Mouse (Mus musculus): Measurements from ENCODE around the gene Ackr4. TPM values are rescaled to one million over a fixed set of nuclear protein-coding genes. Genes with fewer than 3 reads are reported as not detected.

Ackr4 gene
- polyA plus RNA-seq, 1 experiment from 2014 or later, result 1.5 TPM

DNA sequence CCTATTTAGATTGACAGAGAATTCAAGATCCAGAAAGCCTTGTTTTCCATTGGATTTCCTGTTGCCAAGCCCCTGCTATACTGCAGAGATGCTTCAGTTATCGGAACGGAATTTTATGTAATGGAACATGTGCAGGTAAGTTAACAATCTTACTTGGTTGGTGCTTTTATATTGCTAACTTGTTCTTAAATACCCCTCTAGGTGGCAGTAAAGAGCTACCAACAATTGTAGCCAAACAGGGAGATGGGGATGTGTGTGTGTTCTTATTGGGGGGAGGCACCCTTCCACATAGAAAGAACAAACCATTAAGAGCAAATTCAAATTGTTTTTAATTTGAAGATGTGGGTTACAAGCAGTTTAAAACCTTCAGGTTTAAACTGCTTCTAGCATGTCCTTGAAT lies 50.9 kb downstream of the Ackr4 start:
- no peaks in the 10 kb centered on the region for H3K27me3 ChIP-seq
- H3K36me3 ChIP-seq, result no peaks in the 10 kb centered on the region
- H3K27ac ChIP-seq, result no peak overlapping the region
- no peak overlapping the region for H3K4me2 ChIP-seq (replicated peaks)
- H3K4me3 ChIP-seq, result no peak overlapping the region
- no peaks in the 10 kb centered on the region for H3K9me3 ChIP-seq
- WGBS, result 62% methylated on average over 2 of the region's 2 CpGs
- H3K9ac ChIP-seq, result no peak overlapping the region
- no peaks in the 10 kb centered on the region for H3K4me1 ChIP-seq
- ATAC-seq (ENCODE audit: low FRiP score, low read depth), result no peak

DNA sequence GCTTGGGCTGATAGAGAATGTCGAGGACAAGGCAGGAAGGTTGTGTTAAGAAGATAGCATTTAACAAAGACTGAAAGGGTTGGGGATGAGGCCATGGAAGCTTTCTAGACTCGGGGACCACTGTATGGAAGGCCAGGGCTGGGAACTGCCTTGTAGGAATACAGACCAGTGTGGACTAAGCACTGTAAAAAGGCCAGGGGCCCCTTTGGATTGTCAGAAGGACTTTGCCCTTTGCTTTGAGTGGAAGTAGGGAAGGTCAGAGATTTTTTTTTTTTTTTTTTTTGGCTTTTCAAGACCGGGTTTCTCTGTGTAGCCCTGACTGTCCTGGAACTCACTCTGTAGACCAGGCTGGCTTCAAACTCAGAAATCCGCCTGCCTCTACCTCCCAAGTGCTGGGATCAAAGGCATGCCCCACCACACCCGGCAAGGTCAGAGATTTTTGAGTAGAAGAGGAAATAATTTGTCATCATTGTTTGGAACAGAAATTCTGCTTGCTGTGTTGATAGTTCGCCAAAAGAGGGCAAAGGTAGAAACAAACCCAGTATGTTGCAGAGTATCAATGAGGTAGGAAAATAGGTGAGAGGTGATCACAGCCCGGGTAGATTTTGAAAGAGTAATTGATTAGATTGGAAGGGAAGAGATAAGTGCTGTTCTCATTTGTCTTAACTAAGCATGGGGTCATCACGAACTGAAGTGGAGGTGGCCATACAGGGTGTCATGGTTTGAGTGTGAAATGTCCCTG lies 55.7 kb downstream of the Ackr4 start:
- H3K27me3 ChIP-seq, result no peaks in the 10 kb centered on the region
- H3K9ac ChIP-seq, result no peak overlapping the region
- H3K27ac ChIP-seq, result no peak overlapping the region
- H3K9me3 ChIP-seq, result no peaks in the 10 kb centered on the region
- 77% methylated on average over 8 of the region's 8 CpGs for WGBS
- no peaks in the 10 kb centered on the region for H3K4me1 ChIP-seq
- H3K4me3 ChIP-seq, result no peak overlapping the region
- no peak overlapping the region for H3K4me2 ChIP-seq (replicated peaks)
- H3K36me3 ChIP-seq, result no peaks in the 10 kb centered on the region
- no peak for ATAC-seq (ENCODE audit: low FRiP score, low read depth)

DNA sequence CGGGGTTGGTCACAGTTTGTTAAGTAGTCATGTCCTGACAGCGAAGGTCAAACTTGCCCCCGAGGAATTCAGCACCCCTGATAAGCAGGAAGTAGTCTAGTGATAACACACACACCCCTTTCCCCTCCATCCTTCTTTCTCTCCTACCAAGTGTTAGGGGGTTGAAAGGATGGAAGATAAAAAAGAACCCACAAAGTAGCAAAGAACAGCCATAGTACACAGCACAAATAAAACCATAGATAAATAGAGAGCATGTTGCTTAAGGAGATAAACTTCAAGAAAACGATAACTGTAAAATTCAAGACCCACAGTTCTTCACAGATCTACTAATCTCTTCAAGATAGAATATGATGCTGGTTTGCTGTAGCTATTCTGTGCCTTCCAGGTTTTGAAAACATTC lies 56.5 kb downstream of the Ackr4 start:
- Histone ChIP-seq H3K4me2 (replicated peaks) (no peak overlapping the region), H3K27me3 (no peaks in the 10 kb centered on the region), H3K27ac (no peak overlapping the region), H3K36me3 (no peaks in the 10 kb centered on the region), H3K4me1 (no peaks in the 10 kb centered on the region), H3K9me3 (no peaks in the 10 kb centered on the region), H3K9ac (no peak overlapping the region), H3K4me3 (no peak overlapping the region)
- no peak for ATAC-seq (ENCODE audit: low FRiP score, low read depth)
- WGBS, result 85% methylated on average over 4 of the region's 4 CpGs

DNA sequence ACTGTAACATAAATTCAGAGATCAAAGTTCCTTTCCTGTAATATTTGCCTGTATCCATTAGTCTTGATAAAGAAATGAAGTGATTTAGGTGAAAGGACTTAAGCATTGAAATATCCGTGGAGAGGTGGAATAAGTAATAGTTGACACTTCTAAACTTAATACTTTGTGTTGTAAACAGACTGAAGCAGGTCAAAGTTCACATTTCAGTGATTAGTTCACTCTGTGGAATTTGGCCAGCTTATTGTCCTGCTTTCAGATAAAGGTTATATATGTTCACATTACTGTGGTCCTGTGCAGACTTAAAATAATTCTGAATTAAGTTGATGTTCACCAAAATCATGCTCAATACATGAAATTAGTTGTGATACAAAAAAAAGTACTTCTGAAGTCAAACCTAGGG lies 62.2 kb downstream of the Ackr4 start:
- H3K36me3 ChIP-seq, result peaks cover 18% of the 10 kb centered on the region
- 33% methylated on average over 1 of the region's 1 CpGs for WGBS
- H3K4me1 ChIP-seq, result peaks cover 18% of the 10 kb centered on the region
- no peaks in the 10 kb centered on the region for H3K9me3 ChIP-seq
- H3K27me3 ChIP-seq, result no peaks in the 10 kb centered on the region
- H3K27ac ChIP-seq, result no peak overlapping the region
- no peak overlapping the region for H3K4me2 ChIP-seq (replicated peaks)
- no peak for ATAC-seq (ENCODE audit: low FRiP score, low read depth)
- no peak overlapping the region for H3K4me3 ChIP-seq
- no peak overlapping the region for H3K9ac ChIP-seq

DNA sequence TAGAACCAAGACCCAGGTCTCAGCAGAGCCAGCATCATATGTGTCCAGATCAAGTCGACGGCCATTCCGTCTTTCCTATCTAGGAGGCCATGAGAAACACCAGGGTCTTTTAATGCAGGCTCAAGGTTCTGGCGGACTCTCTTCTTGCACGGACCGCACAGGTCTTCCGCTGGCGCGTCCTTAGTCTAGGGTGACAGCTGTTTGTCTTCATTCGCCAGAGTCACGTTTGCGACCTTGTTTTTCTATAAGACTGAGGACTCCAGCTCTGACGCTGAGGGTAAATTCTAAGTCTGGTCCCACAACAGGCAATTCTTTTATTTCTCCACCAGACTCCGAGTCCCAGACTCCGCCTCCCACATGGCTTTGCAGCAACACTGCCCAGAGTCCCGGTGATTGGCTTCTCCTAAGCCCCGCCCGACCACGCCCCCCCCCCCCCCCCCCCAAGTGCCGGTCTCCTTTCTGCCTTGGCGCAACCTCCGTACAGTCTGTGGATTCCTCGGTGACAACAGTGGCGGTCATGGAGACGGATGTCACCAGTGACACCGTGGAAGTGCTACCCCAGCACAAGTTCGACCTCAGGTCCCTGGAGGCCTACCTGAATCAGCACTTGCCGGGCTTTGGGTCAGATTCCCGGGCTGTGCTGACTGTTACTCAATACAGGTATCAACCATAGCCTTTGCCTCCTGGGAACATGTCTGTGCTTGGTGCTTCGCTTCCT lies 63.3 kb downstream of the Ackr4 start, which contains the start of gene Acad11:
TSS of gene Acad11 (plus strand) at position 134 of the 718 bp plus-strand sequence.
- Histone ChIP-seq H3K27ac (peak within 1 kb of the TSS; percentile 55; the same call in 1 of the 2 replicates), H3K36me3 (peaks cover 24% of the 10 kb centered on the region), H3K4me3 (peak within 1 kb of the TSS; percentile 100), H3K4me2 (replicated peaks) (peak within 1 kb of the TSS; percentile 93), H3K9ac (peak within 1 kb of the TSS; percentile 92), H3K27me3 (no peaks in the 10 kb centered on the region), H3K4me1 (peaks cover 18% of the 10 kb centered on the region), H3K9me3 (no peaks in the 10 kb centered on the region)
- peak; percentile 94 for ATAC-seq (ENCODE audit: low FRiP score, low read depth)
- under 1% methylated on average over 30 of the region's 30 CpGs for WGBS

DNA sequence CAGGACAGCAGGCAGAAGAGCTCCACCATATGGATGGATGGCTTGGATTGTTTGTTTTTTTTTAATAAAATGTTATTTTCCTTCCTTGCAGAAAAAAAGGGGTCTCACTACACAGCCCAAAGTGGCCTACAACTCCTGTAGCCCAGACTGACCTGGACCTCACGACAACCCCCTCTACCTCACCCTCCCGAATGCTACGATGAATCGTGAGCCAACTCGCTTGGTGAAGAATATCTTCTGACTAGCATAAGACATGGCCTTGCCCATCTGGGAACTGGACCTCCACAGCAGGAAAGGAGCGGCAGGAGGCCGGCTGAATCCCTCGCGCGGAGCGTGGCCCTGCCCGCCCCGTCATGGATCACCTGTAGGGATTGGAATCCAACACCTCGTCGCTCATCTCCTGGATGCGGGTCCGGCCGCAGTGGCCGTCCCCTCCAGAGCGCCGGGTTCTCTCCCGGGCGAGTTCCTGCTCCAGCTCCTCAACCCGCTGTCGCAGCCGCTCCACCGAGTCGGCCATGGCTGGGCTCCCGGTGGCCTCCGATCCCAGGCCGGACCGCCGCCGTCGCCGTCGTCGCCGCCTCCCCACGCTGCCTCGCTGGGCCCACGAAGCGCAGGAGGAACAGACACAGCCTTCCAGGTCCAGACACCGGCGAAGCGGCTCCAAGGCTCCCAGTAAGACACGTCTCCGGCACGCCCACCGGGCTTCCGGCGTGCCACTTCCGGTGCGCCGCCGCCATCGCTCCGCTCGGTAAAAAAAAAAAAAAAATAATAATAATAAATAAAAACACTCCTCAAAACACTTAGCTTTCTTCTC lies 64.1 kb downstream of the Ackr4 start, which contains the start of gene Uba5:
TSS of gene Uba5 (minus strand) at position 705 of the 814 bp plus-strand sequence.
- ATAC-seq (ENCODE audit: low FRiP score, low read depth), result peak; percentile 84
- H3K27ac ChIP-seq, result peak within 1 kb of the TSS; percentile 55; the same call in 1 of the 2 replicates
- 1% methylated on average over 55 of the region's 59 CpGs for WGBS

DNA sequence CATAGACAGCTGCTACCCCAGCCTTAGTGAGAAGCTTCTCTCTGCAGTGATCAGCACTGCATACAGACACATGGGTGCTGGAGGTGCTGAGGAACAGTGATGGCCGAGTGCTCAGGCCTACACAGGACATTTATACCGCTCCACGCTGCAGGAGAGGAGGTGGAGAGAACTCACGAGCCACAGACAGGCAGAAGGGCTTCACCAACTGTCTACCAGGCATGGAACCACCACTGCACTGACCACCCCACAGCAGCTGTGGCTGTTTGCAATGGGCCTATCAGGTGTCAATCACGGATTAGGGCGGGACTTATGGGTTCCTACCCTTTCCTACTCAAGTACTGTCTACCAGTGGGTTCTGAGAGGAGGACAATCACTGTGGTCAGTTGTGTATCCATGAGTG lies 75.7 kb downstream of the Ackr4 start:
- Histone ChIP-seq H3K27ac (no peak overlapping the region), H3K27me3 (no peaks in the 10 kb centered on the region), H3K4me1 (no peaks in the 10 kb centered on the region), H3K36me3 (peaks cover 94% of the 10 kb centered on the region), H3K4me2 (replicated peaks) (no peak overlapping the region), H3K4me3 (no peak overlapping the region), H3K9ac (no peak overlapping the region), H3K9me3 (no peaks in the 10 kb centered on the region)
- 96% methylated on average over 6 of the region's 6 CpGs for WGBS
- ATAC-seq (ENCODE audit: low FRiP score, low read depth), result no peak

More for the DNA sequence above, 64.1 kb downstream of the Ackr4 start, which contains the start of gene Uba5:
- peaks cover 18% of the 10 kb centered on the region for H3K4me1 ChIP-seq
- no peaks in the 10 kb centered on the region for H3K9me3 ChIP-seq
- H3K4me3 ChIP-seq, result peak within 1 kb of the TSS; percentile 100
- peak within 1 kb of the TSS; percentile 92 for H3K9ac ChIP-seq
- no peaks in the 10 kb centered on the region for H3K27me3 ChIP-seq
- peaks cover 31% of the 10 kb centered on the region for H3K36me3 ChIP-seq
- peak within 1 kb of the TSS; percentile 93 for H3K4me2 ChIP-seq (replicated peaks)

DNA sequence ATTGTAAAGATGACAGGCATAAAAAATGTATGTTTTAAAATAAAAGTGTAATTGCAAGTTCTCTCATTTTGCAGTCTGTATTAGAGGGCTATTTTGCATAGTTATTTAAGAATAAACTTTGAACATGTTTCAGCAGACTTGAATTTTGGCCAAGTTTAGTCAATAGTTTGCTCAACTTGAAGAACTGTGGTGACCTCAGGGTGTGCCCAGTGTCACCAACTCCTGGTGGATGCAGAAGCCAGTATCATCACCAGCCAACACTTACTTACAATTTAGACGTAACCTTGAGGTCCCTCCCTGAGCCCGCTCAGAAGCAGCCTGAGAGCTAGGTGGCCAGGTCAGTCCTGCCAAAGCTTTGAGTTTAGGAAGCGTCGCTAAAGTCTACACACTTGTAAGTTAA lies 83.1 kb downstream of the Ackr4 start:
- Histone ChIP-seq H3K4me1 (no peaks in the 10 kb centered on the region), H3K27ac (no peak overlapping the region), H3K4me3 (no peak overlapping the region), H3K4me2 (replicated peaks) (no peak overlapping the region), H3K36me3 (peaks cover 59% of the 10 kb centered on the region), H3K9me3 (no peaks in the 10 kb centered on the region), H3K9ac (no peak overlapping the region), H3K27me3 (no peaks in the 10 kb centered on the region)
- WGBS, result 87% methylated on average over 4 of the region's 4 CpGs
- no peak for ATAC-seq (ENCODE audit: low FRiP score, low read depth)

DNA sequence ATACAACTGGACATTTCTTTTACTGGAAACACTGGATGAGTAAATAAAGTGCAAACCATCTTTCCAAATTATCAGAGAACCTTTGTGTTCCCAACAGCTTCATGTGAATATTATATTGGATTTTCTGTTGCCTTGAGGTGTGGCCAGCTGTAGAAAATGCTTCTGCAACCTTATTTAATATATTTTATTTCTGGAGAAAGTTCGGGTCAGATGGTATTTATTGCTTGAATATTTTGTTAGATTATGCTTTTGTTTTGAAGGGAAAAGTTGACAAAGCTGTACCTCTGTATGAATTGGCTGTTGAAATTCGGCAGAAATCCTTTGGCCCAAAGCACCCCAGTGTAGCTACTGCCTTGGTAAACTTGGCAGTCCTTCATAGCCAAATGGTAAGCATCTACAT lies 86.4 kb downstream of the Ackr4 start, which contains the start of gene Gm28305:
TSS of gene Gm28305 (plus strand) at position 301 of the 400 bp plus-strand sequence.
- H3K27ac ChIP-seq, result no peak within 1 kb of the TSS
- H3K4me3 ChIP-seq, result no peak within 1 kb of the TSS
- H3K4me2 ChIP-seq (replicated peaks), result no peak within 1 kb of the TSS
- no peaks in the 10 kb centered on the region for H3K9me3 ChIP-seq
- no peaks in the 10 kb centered on the region for H3K27me3 ChIP-seq
- H3K36me3 ChIP-seq, result peaks cover 59% of the 10 kb centered on the region
- 64% methylated on average over 2 of the region's 2 CpGs for WGBS
- no peak within 1 kb of the TSS for H3K9ac ChIP-seq
- no peaks in the 10 kb centered on the region for H3K4me1 ChIP-seq
- no peak for ATAC-seq (ENCODE audit: low FRiP score, low read depth)

DNA sequence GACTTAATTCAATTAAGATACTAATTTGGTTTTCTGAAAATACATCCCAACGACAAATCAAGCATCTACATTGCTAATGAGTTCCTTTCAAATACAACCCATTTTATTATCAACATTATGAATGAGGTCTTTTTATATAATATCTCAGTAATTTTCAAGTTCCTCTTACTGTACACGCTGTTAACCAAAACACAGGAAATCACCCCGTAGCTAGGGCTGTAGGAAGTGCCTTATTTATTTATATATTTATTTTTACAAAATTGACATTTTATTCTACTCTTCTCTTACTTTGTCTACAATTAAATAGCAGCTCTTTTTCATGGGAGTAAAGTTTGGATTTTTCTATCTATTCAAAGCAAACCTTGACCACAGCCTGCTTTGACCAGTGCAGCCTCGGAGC lies 87.0 kb downstream of the Ackr4 start:
- Histone ChIP-seq H3K9me3 (no peaks in the 10 kb centered on the region), H3K4me1 (no peaks in the 10 kb centered on the region), H3K4me2 (replicated peaks) (no peak overlapping the region), H3K4me3 (no peak overlapping the region), H3K27me3 (no peaks in the 10 kb centered on the region), H3K9ac (no peak overlapping the region), H3K27ac (no peak overlapping the region), H3K36me3 (peaks cover 63% of the 10 kb centered on the region)
- WGBS, result 86% methylated on average over 4 of the region's 4 CpGs
- no peak for ATAC-seq (ENCODE audit: low FRiP score, low read depth)

DNA sequence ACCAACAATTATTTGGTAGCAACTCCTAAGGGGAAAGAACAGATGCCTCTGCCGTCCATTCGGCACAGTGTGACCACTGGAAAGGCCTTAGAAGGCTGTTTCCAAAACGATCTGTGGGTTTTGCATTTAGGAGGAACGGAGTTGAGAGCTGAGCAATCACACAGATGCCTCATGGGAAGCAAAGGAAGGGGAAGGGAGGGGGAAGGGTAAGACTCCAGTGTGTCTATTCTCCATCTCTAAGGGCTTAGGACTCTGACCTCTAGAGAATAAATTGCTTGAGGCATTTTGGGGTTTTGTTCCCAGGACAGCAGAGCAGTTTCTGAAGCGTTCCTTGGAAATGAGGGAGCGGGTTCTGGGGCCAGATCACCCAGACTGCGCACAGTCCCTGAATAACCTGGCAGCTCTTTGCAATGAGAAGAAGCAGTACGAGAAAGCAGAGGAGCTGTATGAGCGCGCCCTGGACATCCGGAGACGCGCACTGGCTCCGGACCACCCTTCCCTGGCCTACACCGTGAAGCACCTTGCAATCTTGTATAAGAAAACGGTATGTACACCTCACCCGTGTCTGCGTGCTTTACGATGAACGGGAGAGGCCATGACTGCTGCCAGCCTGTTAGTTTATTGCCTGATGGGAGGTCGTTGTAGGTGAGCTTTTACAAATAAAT lies 87.6 kb downstream of the Ackr4 start:
- WGBS, result 85% methylated on average over 21 of the region's 21 CpGs
- H3K4me3 ChIP-seq, result no peak overlapping the region
- no peaks in the 10 kb centered on the region for H3K27me3 ChIP-seq
- no peak overlapping the region for H3K4me2 ChIP-seq (replicated peaks)
- H3K4me1 ChIP-seq, result no peaks in the 10 kb centered on the region
- H3K9ac ChIP-seq, result no peak overlapping the region
- H3K36me3 ChIP-seq, result peaks cover 69% of the 10 kb centered on the region
- no peak for ATAC-seq (ENCODE audit: low FRiP score, low read depth)
- H3K27ac ChIP-seq, result no peak overlapping the region
- no peaks in the 10 kb centered on the region for H3K9me3 ChIP-seq
